Mouse (Mus musculus): ENCODE data around the gene Fam227b. TPM values are rescaled to one million over a fixed set of nuclear protein-coding genes. Genes with fewer than 3 reads are reported as not detected.

The Fam227b gene
- polyA plus RNA-seq, 1 experiment, result not detected

DNA sequence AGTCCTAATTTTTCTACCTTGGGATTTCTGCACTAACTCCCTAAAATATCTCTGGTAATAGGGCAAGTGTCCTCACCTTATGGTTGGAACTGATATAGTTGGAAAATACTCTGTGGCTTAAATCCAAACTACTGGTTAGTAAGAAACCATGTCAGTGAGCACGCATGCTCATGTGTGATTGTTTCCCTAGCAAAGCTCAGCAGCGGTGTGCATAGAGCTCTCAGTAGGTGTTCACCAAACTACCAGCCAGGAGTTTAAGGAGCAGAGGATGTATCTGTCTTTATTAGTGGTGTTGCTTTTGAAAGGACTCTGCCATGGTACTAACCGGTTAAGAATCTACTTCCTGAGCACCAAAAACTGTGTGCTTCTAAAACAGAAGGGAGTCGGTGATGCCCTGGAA, 115.7 kb downstream of the Fam227b start:
- TF ChIP-seq GATA1 (IDR thresholded peaks at IDR 0.05; ENCODE audit: low read length), result no peak

DNA sequence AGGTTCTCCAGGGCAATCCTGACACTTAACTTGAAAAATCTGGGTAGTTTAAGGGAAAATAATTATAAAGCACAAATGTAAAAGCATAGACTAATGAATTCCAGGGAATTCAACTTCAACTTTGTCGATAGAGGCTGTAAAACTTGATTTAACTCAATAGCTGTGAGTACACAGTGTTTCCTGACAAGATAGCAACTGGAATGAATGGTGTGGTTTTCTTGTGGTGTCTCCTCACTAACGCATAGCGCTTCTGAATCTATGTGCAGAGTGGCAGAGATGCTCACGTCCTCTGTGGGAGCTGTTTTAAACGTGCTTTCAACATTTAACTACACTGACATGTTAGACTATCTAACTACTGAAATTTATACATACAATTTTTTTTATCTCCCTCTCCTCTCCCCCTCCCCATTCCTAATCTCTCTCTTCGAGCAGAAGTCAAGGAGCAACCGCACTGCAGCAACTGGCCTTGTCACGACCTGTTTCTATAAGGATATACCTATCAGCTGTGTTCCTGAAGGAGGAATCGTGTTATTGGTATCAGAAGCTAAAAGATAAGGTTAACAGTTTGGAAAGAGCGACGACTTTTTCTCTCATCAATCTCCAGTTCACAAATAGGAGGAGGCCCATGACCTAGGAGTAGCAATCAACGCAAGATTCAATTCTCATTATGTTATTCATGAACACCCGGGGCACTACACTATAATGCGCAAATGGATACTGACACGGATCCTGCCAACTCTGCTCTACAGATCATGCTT, 116.6 kb downstream of the Fam227b start:
- TF ChIP-seq GATA1 (IDR thresholded peaks at IDR 0.05; ENCODE audit: low read length), result no peak

DNA sequence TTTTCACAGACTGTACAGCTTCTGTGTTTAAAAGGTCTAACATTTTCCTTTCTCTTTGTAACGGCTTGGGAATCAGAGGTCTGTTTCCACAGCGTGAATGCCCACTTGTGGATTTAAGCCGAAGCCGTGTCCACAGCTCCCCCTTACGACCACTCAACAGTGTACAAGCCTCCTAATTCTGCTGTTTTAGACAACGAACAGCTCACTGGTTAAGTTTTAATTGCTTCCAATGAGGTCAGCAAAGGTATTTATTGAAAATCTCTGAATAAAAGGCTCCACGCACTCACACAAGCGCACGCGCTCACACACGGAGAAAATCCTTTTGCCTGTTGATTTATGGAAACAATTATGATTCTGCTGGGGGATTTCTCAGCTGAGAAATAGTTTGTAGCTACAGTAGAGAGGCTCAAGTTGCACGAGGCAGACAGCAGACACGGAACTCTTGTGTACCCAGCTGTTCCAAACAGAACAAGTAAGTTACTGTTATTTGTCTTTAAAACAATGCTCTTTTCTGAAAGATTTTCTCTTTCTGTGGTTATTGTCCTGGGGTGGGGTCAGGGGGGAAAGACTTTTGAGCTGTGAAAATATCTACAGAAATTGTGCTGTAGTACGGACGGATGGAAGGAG, 117.3 kb downstream of the Fam227b start, which contains the start of gene Fgf7:
Gene Fgf7, plus strand, starts transcription at position 280 of the 627 bp plus-strand sequence.
- TF ChIP-seq GATA1 (IDR thresholded peaks at IDR 0.05; ENCODE audit: low read length), result no peak

DNA sequence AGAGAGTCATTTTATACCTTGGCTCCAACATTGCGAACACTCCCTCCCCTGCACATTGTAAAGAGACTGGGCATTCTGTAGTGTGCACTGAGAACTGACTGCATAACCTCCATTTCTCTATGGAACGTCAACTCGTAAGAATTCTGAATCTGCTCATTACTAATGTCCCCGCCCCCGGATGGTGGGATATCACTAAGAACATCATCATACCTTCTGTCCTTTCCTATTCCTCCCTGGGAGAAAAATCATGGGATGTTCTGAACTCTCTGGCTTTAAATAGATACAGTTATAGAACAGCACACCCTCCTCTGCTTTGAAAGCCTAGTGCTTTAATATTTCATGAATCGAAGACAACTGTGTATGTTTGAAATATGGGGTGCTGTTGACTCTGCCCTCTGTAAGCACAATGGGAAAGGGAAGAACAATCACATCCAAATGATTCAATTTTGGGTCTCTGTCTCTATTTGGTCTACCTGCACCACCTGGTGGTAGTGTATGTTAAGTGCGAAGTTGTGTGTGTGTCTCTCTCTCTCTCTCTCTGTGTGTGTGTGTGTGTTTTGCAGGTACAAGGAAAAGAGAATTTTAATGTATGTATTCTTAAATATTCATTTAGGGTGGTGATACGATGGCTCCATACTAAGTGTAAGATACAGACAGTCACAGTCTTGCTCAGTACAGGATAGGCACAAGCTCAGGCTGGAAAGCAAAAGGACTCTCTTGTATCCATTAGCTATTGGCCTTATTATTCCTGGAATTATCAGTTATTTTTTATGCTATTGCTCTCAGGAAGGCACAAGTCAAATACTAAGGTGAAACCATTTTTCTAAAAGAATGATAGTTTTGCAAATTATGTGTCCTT, 118.5 kb downstream of the Fam227b start:
- no peak for TF ChIP-seq GATA1 (IDR thresholded peaks at IDR 0.05; ENCODE audit: low read length)

DNA sequence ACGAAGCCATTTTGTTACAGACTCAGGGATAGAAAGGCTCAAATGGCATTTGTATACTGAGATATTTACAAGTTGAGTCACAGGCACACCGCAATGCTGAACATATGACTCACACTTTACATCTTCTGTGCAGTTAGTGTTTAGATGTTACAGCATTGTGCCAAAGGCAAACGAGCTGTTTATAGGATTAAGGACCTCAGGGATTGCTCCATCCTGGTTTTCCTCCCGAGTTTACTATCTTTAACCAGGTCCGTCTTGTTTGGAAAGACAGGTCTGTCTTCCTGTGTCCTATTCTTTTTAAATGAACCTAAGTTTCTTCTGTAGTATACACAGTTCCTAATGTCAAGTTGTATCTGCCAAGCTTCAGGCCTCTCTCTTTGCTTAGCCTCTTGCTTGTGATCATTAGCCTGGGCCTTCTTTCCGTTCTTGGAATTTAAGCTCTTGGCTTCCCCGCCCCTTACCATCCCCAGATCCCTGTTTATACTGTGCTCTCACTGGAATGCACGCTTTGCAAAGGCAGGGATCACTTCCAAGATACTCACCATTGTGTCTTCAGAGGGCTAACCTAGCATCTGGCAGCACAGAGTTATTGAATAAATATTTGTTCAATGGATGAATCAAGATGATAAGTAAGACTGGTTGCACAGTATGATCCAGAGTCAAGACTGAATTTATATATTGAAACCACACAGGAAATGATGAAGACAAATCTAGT, 120.5 kb downstream of the Fam227b start:
- no peak for TF ChIP-seq GATA1 (IDR thresholded peaks at IDR 0.05; ENCODE audit: low read length)

DNA sequence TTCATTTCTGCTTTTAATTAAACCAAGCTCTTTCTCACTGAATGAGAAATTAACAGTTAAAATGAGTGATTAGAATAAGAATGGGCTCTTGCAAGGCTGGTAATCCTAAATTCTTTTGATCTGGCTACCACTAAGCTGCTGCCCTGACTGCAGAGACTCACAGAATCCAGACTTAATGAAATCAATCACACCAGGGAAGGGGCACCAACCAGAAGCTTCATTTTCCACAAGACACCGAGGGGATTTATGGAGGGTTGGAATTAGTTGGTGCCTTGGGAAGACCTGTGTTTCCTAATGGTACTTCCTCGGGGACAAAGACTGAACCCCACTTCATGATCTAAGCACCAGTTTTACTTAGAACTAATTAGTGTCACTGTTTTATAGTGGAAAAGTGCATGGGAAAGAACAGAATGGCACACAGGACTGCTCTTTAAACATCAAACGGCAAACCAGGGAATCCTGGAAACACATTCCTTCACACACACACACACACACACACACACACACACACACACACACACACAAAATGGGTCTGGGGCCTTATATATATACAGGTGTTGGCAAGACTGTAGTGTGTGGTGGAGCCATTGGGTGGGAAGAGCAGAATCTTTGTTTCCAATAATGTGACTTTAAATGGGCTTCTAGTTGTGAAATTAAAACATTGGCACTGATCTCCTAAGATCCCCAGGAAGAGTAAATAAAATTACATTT, 135.9 kb downstream of the Fam227b start:
- TF ChIP-seq GATA1 (IDR thresholded peaks at IDR 0.05; ENCODE audit: low read length), result no peak

DNA sequence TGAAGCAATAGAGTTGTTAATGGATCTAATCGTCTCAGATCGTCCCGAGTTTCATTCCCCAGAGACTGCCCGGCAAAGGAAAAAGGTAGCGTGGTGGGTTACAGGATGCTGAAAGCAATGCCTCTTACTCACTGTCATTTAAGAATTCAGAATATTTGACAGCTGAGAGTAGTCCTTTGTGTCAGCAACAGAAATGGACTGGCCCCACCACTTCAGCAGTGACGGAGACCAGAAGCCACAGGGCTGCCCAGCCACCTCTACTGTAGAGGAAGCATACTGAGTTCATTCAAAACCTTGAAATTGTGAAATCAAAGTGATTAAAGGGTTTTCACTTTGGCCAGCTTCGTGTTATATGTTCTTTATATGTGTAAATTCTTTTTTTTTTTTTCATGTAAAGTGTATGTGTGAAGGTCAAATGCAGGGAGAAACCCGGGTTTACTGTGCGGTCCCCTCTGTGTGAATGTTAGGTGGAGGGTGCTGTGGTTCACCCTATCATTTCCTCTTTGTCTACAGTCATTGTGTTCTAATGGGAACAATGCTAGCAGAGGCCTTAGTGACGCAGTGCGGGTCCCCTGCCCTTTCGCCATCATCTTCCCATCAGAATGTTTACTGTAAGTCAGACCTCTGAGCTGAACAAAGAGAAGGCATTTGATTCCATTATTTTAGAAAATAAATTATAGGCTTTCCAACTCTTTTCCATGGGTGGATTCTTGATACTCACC, 136.7 kb downstream of the Fam227b start:
- TF ChIP-seq GATA1 (IDR thresholded peaks at IDR 0.05; ENCODE audit: low read length), result no peak

DNA sequence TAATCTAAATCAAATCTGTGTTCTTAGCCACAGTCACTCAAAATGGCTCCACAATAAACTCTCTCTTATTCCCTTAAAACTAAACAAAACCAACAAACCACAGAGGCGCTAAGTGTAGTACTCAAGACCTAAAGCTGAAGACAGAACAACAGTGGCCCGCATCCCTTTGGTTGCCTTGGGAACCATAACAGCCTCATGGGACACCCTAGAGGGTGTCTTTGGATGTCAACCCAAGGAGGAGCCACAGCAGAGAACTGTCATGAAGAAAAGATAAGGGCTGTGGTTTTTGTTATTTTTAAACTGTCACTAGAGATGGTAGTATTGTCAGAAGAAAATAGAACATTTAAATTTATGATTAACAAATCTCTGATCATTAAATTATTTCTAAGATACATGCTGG, 145.1 kb downstream of the Fam227b start:
- TF ChIP-seq GATA1 (IDR thresholded peaks at IDR 0.05; ENCODE audit: low read length), result no peak

DNA sequence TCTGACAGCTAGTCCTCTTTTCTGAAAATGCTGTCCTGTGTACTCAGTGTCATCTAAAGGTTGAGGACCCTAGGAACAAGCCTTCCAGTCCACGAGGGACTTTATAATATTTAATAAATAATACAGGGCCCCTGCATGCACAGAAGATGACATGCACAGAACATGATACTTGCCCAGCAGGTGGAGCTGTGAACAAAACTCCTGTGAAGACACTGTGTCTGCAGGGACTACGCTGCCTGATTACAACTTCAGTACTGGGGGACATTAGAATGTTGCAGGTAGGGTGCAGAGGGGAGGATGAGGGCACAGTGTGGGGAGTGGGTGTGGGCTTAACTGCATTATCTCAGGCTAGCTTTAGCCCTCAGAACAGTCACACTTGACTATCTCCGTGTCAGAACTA, 145.7 kb downstream of the Fam227b start:
- TF ChIP-seq GATA1 (IDR thresholded peaks at IDR 0.05; ENCODE audit: low read length), result no peak

DNA sequence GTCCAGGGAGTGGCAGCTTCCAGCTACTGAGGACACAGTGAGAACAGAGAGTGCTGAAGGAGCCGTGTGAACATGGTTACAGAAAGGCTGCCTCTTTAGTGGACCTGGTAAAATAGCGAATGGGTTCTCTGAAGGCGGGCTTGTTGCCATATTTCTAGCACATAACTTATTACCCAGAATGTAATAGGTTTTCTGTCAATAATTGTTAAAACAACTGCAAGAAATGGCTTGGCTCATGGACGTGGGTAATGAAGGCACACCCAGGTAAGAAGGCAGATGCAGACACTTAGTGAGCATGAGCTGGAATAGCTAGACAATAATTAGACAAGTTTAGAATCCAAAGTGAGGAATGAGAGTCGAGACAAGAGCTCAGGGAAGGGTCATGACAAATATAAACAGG, 149.5 kb downstream of the Fam227b start:
- TF ChIP-seq GATA1 (IDR thresholded peaks at IDR 0.05; ENCODE audit: low read length), result no peak

DNA sequence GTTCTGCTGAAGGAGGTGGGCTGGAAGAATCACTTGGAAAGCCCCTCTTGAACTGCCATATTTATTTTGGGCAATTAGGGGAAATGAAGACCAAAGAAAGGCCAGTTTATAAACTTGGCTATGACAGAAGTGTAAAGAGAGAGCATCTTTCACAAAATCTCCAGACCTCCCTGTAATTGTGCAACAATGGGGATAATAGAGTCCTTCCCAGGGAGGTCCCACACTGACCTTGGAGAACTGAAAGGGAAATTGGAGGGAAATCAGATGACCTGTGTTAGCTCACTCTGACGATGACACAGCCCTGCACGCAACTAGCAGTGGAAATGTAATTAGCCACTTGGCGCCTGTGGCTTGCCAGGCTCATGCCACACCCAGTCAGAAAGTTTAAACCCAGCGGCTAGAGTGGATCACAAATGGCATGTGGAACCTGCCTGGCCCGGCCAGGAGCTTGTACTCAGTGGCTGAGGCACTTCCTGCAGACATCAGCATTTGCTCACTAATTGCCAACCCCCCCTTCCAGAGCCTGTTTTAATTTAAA, 175.9 kb downstream of the Fam227b start:
- no peak for TF ChIP-seq GATA1 (IDR thresholded peaks at IDR 0.05; ENCODE audit: low read length)

DNA sequence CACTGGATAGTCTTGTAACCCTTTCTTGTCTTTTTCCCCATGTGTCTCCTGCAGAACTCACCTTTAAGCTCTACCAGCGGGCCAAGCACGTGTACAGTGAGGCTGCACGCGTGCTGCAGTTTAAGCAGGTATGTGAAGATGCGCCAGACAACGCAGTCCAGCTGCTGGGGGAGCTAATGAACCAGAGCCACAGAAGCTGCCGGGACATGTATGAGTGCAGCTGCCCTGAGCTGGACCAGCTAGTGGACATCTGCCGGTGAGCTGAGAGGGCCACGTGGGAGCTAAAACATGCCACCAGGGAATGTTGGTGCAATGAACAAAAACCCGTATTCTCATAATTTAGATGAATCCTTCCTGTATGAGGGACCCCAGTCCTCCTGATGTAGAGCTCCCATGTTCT, 176.6 kb downstream of the Fam227b start:
- no peak for TF ChIP-seq GATA1 (IDR thresholded peaks at IDR 0.05; ENCODE audit: low read length)

DNA sequence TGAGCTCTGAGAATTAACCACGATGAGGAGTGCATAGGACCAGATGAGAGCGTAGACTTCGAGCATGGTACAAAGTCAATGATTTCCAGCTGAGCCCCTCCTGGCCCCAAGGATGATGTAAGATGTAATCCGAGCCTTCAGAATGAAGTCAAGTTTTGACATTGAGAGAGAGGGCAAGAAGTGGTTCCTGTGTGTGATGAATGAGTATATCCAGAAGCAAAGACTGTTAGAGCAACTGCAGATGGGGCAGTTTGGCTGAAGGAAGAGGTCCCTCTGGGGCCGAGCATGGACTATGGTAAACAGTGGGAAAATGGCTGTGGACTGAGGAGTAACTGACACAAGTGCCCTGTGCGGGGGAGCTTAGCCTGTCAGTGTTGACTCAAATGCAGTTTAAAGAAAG, 178.6 kb downstream of the Fam227b start:
- TF ChIP-seq GATA1 (IDR thresholded peaks at IDR 0.05; ENCODE audit: low read length), result no peak

DNA sequence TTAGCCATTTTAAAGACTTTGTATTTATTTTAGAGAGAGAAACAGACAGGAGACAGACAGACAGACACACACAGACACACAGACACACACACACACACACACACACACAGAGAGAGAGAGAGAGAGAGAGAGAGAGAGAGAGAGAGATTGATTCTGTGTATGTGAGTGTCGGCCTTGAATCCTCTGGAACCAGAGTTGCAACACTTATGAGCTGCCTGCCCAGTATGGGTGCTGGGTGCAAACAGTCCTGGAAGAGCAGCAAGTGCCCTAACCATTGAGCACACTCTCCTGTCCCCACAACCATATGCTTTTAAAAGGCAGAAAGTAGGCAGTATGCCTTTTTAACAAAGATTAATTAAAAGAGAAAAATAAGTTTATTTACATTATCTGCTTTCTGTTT, 183.0 kb downstream of the Fam227b start:
- no peak for TF ChIP-seq GATA1 (IDR thresholded peaks at IDR 0.05; ENCODE audit: low read length)
